Mouse (Mus musculus) pancreas, adult 10 weeks (tissue): ENCODE results near the gene Mmel1. TPM values are rescaled to one million over a fixed set of nuclear protein-coding genes. Genes with fewer than 3 reads are reported as not detected.

Experiments used
- polyA plus RNA-seq: library from polyadenylated mRNA; stranded (reverse); fragments of 350-450 nt; fragmentation: Illumina TruSeq; extraction: RNeasy Lipid Tissue Mini Kit (QIAGEN cat#74804); gene quantifications from one replicate; pipeline ENCODE4 v1.2.3, GENCODE M21; 2015; ENCODE audit warnings: low read depth, low replicate concordance; ENCODE audit not compliant: insufficient read depth

Gene Mmel1
- not detected for polyA plus RNA-seq

GRCm38 (mm10) chr4:154869440-154869839 lies at the start of gene Mmel1:
Gene Mmel1 (plus strand): TSS chr4:154869585.

GRCm38 (mm10) chr4:154837170-154837569 lies 32.2 kb upstream of the Mmel1 start, which contains the start of gene Ttc34:
Gene Ttc34 (plus strand): TSS chr4:154837459.

DNA sequence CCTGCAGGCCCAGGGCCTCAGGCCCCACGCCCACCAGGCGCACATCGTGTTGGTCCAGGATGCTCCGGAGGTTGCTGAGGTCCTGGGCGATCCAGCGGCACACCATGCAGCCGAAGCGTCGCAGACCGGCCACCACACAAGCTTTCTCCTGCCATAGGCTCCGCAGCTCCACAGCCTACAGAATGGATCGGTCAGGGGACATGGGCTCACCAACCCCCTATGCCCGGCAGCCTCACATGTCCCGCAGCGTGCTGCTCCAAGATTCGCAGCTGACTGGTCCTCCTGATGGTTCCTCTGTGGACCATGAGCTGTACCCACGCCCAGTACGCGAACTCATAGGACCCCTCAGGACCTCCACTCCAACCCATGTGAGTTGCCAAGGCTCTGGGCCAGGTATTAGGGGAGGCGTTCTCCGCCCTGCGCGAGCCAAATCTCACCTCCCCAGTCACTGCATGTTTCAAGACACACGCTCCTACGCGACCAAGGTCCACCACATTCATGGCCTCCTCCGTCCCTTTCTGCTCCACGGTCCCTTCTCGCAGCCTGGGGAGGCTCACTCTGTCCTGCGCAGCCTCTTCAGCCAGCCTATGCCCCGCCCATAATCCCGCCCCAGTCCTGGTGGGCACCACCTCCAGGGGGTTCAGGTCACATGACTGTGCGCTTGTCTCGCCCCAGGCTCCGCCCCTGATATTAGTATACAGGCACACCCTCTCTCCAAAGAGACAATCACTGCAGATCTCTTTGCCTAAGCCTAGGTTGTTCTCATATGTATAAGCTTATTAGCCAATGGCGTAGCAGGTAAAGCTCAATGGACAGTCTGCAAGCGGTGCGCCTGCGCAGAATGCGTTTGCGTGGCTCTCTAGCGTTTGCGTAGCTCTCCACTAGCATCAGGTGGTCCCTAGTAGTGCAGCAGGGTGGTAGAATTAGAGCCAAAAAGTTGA lies 29.4 kb downstream of the Mmel1 start, which contains the start of gene Fam213b:
Fam213b (minus strand) TSS at position 630 of the 941 bp plus-strand sequence.

DNA sequence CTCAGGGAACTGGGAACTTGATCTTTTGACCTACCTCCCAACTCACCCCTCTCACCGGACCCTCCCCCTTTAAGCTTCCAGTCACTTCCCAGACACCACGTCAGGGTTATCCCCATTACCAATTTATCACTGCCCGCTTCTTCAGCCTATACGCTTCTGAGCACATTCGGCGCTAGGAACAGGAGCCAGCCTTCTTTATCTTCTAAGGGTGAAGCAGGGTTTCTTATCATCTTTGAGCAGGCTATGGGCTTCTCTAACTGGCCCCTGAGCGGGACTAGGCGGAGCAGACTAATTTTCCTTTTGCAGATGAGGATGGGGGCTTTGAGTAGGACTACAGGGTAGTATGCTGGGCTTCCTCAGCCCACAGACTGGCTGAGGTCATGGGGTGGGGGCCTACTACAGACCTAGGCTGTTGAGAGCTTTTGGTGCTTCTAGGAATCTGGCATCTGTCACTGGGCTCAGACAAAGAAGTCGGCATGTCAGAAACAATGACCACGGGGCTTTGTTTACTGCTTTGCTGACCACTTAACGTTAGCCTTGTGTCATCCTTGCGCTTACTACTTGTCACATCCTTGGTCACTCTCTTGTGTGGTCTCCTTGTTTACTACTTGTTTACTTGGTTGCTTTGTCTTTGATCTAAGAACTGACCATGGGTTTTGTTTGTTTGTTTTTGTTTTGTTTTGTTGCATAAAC lies 59.2 kb downstream of the Mmel1 start, which contains the start of gene Tnfrsf14:
Tnfrsf14 (minus strand) TSS at position 169 of the 693 bp plus-strand sequence.

Other genes starting within 250 kb of the Mmel1 start
- gene Prdm16, start 232.7 kb upstream of the Mmel1 start, polyA plus RNA-seq, result 2.3 TPM
- not detected for gene Actrt2, start 201.7 kb upstream of the Mmel1 start, polyA plus RNA-seq
- not detected for gene Ttc34, start 32.1 kb upstream of the Mmel1 start, polyA plus RNA-seq
- 8.4 TPM for gene Fam213b, start 29.6 kb downstream of the Mmel1 start, polyA plus RNA-seq
- gene Tnfrsf14, start 59.0 kb downstream of the Mmel1 start, polyA plus RNA-seq, result 1.5 TPM
- not detected for gene Hes5, start 91.3 kb downstream of the Mmel1 start, polyA plus RNA-seq
- 13.5 TPM for gene Pank4, start 94.5 kb downstream of the Mmel1 start, polyA plus RNA-seq
- gene Plch2, start 187.2 kb downstream of the Mmel1 start, polyA plus RNA-seq, result 0.98 TPM
- 4.4 TPM for gene Pex10, start 197.4 kb downstream of the Mmel1 start, polyA plus RNA-seq
- gene Rer1, start 216.8 kb downstream of the Mmel1 start, polyA plus RNA-seq, result 28.9 TPM
- 1.4 TPM for gene Morn1, start 217.0 kb downstream of the Mmel1 start, polyA plus RNA-seq